Mouse (Mus musculus) liver, embryonic 14.5 days (tissue): ENCODE data around the gene Gins1.

Source experiments
- CTCF ChIP-seq: IDR thresholded peaks from 2 replicates; pipeline ENCODE4 v1.5.1; 2016; ENCODE audit warnings: antibody characterized with exemption, low read depth, control low read depth
- EP300 ChIP-seq: IDR thresholded peaks from 2 replicates; pipeline ENCODE4 v1.6.1; 2016; ENCODE audit warnings: antibody characterized with exemption, low read depth

DNA sequence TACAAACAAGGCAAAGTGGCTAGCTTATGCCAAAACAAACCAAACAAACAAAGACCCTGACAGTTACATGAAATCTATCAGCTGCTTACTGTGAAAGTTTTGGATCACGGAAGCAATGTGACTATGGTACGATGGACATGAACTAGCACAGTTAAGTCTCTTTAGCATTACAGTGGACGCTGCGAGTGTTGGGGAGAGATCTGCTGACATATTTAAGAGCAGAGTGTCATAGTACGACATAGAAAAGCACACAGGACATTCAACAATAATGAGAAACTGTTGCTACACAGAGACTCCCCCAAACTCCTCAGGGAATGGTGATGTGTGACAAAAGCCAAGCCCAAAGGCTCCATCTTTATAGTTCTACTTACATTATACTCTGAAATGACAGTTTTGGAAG, 38.8 kb downstream of the Gins1 start:
- TF ChIP-seq CTCF, result no peak
- no peak for TF ChIP-seq EP300
